Mouse (Mus musculus) heart, embryonic 14.5 days (tissue): ENCODE results near the gene Errfi1. TPM values are rescaled to one million over a fixed set of nuclear protein-coding genes. Genes with fewer than 3 reads are reported as not detected.

Experiments used
- ATAC-seq: fragments of 200-750 bp; cut with Nextera tagmentation; 2 replicates; pipeline ENCODE4 v1.8.0; 2017; ENCODE audit warnings: low read depth, moderate TSS enrichment; ENCODE audit not compliant: insufficient number of reproducible peaks, insufficient read depth, low FRiP score
- H3K27ac ChIP-seq, 2 experiments: fragments of 200-500 bp in 1 of 2; fragments of 300-500 bp in 1 of 2; sonication (generic) in 1 of 2; replicated peaks in 1 of 2; 2 replicates each; pipeline ENCODE4 v1.5.1; 2012 to 2014; ENCODE audit warnings: low read depth in 2 of 2, low read length in 2 of 2, control low read depth in 1 of 2, mild to moderate bottlenecking in 1 of 2, mixed read lengths in 1 of 2; ENCODE audit not compliant: control insufficient read depth in 1 of 2, insufficient read depth in 1 of 2
- H3K27me3 ChIP-seq: fragments of 300-500 bp; sonication (generic); 2 replicates; pipeline ENCODE4 v1.6.1; 2014; ENCODE audit warnings: mild to moderate bottlenecking, low read length, control low read depth; ENCODE audit not compliant: control insufficient read depth, insufficient read depth
- H3K36me3 ChIP-seq: fragments of 300-500 bp; sonication (generic); 2 replicates; pipeline ENCODE4 v1.6.1; 2014; ENCODE audit warnings: mild to moderate bottlenecking, control low read depth, low read length, mixed read lengths; ENCODE audit not compliant: control insufficient read depth, insufficient read depth
- H3K4me1 ChIP-seq, 2 experiments: fragments of 200-500 bp in 1 of 2; fragments of 300-500 bp in 1 of 2; sonication (generic) in 1 of 2; 2 replicates each; pipeline ENCODE4 v1.6.1; 2012 to 2014; ENCODE audit warnings: low read length in 2 of 2, control low read depth in 1 of 2, mixed read lengths in 1 of 2; ENCODE audit not compliant: control insufficient read depth in 2 of 2, insufficient read depth in 2 of 2
- H3K4me2 ChIP-seq: fragments of 300-500 bp; sonication (generic); 2 replicates; pipeline ENCODE4 v1.6.1; 2014; ENCODE audit warnings: mild to moderate bottlenecking, low read length
- H3K4me3 ChIP-seq, 2 experiments: fragments of 200-500 bp in 1 of 2; fragments of 300-500 bp in 1 of 2; sonication (generic) in 1 of 2; 2 replicates each; pipeline ENCODE4 v1.5.1; 2012 to 2014; ENCODE audit warnings: low read length in 2 of 2, mild to moderate bottlenecking in 2 of 2, control low read depth in 1 of 2, low read depth in 1 of 2, moderate library complexity in 1 of 2; ENCODE audit not compliant: control insufficient read depth in 1 of 2, insufficient read depth in 1 of 2
- H3K9ac ChIP-seq: fragments of 300-500 bp; sonication (generic); 2 replicates; pipeline ENCODE4 v1.6.1; 2014; ENCODE audit warnings: mild to moderate bottlenecking, low read length
- H3K9me3 ChIP-seq: fragments of 300-500 bp; sonication (generic); 2 replicates; pipeline ENCODE4 v1.6.1; 2016; ENCODE audit warnings: low read length, control low read depth; ENCODE audit not compliant: control insufficient read depth
- WGBS: fragments of 180-500 bp; shearing (Covaris S2); extraction: QIAGEN DNeasy Blood & Tissue Kit; methylation state at CpG from one replicate; pipeline ENCODE4 v1.1.7; 2014; 5-methylcytosine and 5-hydroxymethylcytosine counted together
- polyA plus RNA-seq: library from polyadenylated mRNA; unstranded; fragments of >200 nt; fragmentation: Nextera tagmentation; extraction: Ambion mirVana; gene quantifications from 2 replicates; pipeline ENCODE4 v1.2.1, GENCODE M21; 2014

Gene Errfi1
- polyA plus RNA-seq, 1 experiment from 2014 or later, result 9.4 TPM

- Histone ChIP-seq H3K27me3 (no peaks in the 10 kb centered on the region), H3K9ac (no peak overlapping the region), H3K4me3 (no peak overlapping the region), H3K9me3 (no peaks in the 10 kb centered on the region), H3K4me1 (peaks cover 11 to 15% of the 10 kb centered on the region in 2 experiments), H3K36me3 (no peaks in the 10 kb centered on the region), H3K4me2 (no peak overlapping the region), H3K27ac (no peak overlapping the region)
- 47% methylated on average over 8 of the region's 8 CpGs for WGBS
- ATAC-seq, result no peak
Measured at GRCm38 (mm10) chr4:150917336-150918027, 63.8 kb downstream of the Errfi1 start.

Other genes starting within 250 kb of the Errfi1 start
- 0.05 TPM in 1 of 2 replicates, not detected in the other for gene Slc45a1, start 201.7 kb upstream of the Errfi1 start, polyA plus RNA-seq
- 333 and 351 TPM in 2 replicates for gene Park7, start 60.5 kb downstream of the Errfi1 start, polyA plus RNA-seq
- 1.8 and 2.1 TPM in 2 replicates for gene Tnfrsf9, start 60.6 kb downstream of the Errfi1 start, polyA plus RNA-seq
- gene Uts2, start 143.2 kb downstream of the Errfi1 start, polyA plus RNA-seq, result not detected in 2 replicates
- 10.4 and 11.3 TPM in 2 replicates for gene Per3, start 190.7 kb downstream of the Errfi1 start, polyA plus RNA-seq
- gene Vamp3, start 204.0 kb downstream of the Errfi1 start, polyA plus RNA-seq, result 89.7 and 97.4 TPM in 2 replicates
- 0.28 TPM in 1 of 2 replicates, not detected in the other for gene Gm13090, start 235.7 kb downstream of the Errfi1 start, polyA plus RNA-seq